Comparison of ENCODE assay signal across 9 mouse cellular contexts in genomic region chr12:17000628-17001027, GRCm38 (mm10). TPM values are rescaled to one million over a fixed set of nuclear protein-coding genes. Genes with fewer than 3 reads are reported as not detected.
A peak's percentile ranks its signal among the peaks of the same experiment; 100 is the strongest.
DNase-seq lines count a peak whose midpoint lies in the region; ATAC-seq and TF ChIP-seq lines count a peak whose summit lies in the region.
"Had no signal": no experiment of that assay in that cellular context is flagged by ENCODE, and none has a peak within 500 bp of the region (broad histone marks: within the 10 kb centered on the region; RNA-seq: fewer than 3 reads in every experiment).

No protein-coding gene starts in this region.

- H3K4me2 ChIP-seq in midbrain, postnatal 0 days (ENCODE audit: low read depth, low read length, poor library complexity, severe bottlenecking), result peak overlapping the region; percentile 96; the same call in 1 of the 2 replicates
- H3K4me2 ChIP-seq in midbrain, embryonic 14.5 days (ENCODE audit: low read length), result no peak overlapping the region
- H3K4me2 ChIP-seq in liver, embryonic 16.5 days (ENCODE audit: low read depth, low read length), result peak overlapping the region; percentile 88
- no peak overlapping the region for H3K4me2 ChIP-seq in hindbrain, embryonic 11.5 days (replicated peaks; ENCODE audit: low read depth, low read length)

- ATAC-seq in midbrain, postnatal 0 days (ENCODE audit: low FRiP score), result no peak
- no peak for ATAC-seq in midbrain, embryonic 14.5 days (ENCODE audit: low FRiP score, low TSS enrichment)
- ATAC-seq in liver, embryonic 16.5 days (ENCODE audit: low read depth), result no peak
- ATAC-seq in hindbrain, embryonic 11.5 days (ENCODE audit: low FRiP score), result no peak

- H3K4me1 ChIP-seq in midbrain, postnatal 0 days (ENCODE audit: insufficient read depth, low read length), result peaks cover 5% of the 10 kb centered on the region; the same call in 1 of the 2 replicates
- peaks cover 8% of the 10 kb centered on the region; the same call in 1 of the 2 replicates for H3K4me1 ChIP-seq in midbrain, embryonic 14.5 days (ENCODE audit: control insufficient read depth, insufficient read depth, low read length)
- no peaks in the 10 kb centered on the region for H3K4me1 ChIP-seq in brown adipose tissue, adult 24 weeks (ENCODE audit: control insufficient read depth, insufficient read depth, insufficient read length, low read length)
- peaks cover 27% of the 10 kb centered on the region for H3K4me1 ChIP-seq in liver, embryonic 16.5 days (ENCODE audit: control insufficient read depth, low read depth, low read length)
- 0 out of 2 replicates have a peak, but pooled peaks cover 2% of the 10 kb centered on the region for H3K4me1 ChIP-seq in hindbrain, embryonic 11.5 days (replicated peaks; ENCODE audit: control insufficient read depth, insufficient read depth, low read length)

- no peak for TF ChIP-seq CTCF in midbrain, postnatal 0 days (IDR thresholded peaks at IDR 0.05)

- no peak overlapping the region for H3K4me3 ChIP-seq in midbrain, postnatal 0 days (ENCODE audit: low read depth, low read length)
- H3K4me3 ChIP-seq in midbrain, embryonic 14.5 days (replicated peaks; ENCODE audit: low read depth, low read length), result no peak overlapping the region
- peak overlapping the region; percentile 75; the same call in 1 of the 2 replicates for H3K4me3 ChIP-seq in brown adipose tissue, adult 24 weeks (ENCODE audit: insufficient read depth, low read depth, low read length)
- H3K4me3 ChIP-seq in liver, embryonic 16.5 days (ENCODE audit: low read depth, low read length), result peak overlapping the region; percentile 73; the same call in 1 of the 2 replicates
- H3K4me3 ChIP-seq in hindbrain, embryonic 11.5 days (ENCODE audit: low read depth, low read length), result no peak overlapping the region

- H3K27me3 ChIP-seq in midbrain, postnatal 0 days (ENCODE audit: insufficient read depth, low read length), result peaks cover 27% of the 10 kb centered on the region
- peaks cover 29% of the 10 kb centered on the region; the same call in 1 of the 2 replicates for H3K27me3 ChIP-seq in midbrain, embryonic 14.5 days (ENCODE audit: control insufficient read depth, insufficient read depth, low read length)
- peaks cover 15% of the 10 kb centered on the region for H3K27me3 ChIP-seq in liver, embryonic 16.5 days (ENCODE audit: control insufficient read depth, insufficient read depth, low read depth, low read length)
- peaks cover 16% of the 10 kb centered on the region for H3K27me3 ChIP-seq in hindbrain, embryonic 11.5 days (ENCODE audit: control insufficient read depth, insufficient read depth, low read length)

- DNase-seq in midbrain, postnatal 0 days (ENCODE audit: low spot score), result no peak
- DNase-seq in midbrain, embryonic 14.5 days, result no peak
- DNase-seq in thymus, postnatal 0 days (ENCODE audit: low spot score), result peak; percentile 43
- DNase-seq in urinary bladder, adult 18-20 months (ENCODE audit: low spot score in 2 of 2), result no peak
- no peak for DNase-seq in frontal cortex, postnatal 10 days (ENCODE audit: low spot score in 2 of 2)
- no peak for DNase-seq in hindbrain, embryonic 11.5 days (ENCODE audit: low spot score)

- 68% methylated on average over 6 of the region's 6 CpGs for WGBS in midbrain, postnatal 0 days
- WGBS in midbrain, embryonic 14.5 days, result 62% methylated on average over 6 of the region's 6 CpGs
- 30% methylated on average over 6 of the region's 6 CpGs for WGBS in liver, embryonic 16.5 days (ENCODE audit: insufficient replicate concordance)
- WGBS in hindbrain, embryonic 11.5 days, result 56% methylated on average over 6 of the region's 6 CpGs

- H3K27ac ChIP-seq in midbrain, postnatal 0 days (ENCODE audit: low read depth, low read length), result no peak overlapping the region
- H3K27ac ChIP-seq in midbrain, embryonic 14.5 days (replicated peaks; ENCODE audit: low read depth, low read length), result no peak overlapping the region
- H3K27ac ChIP-seq in brown adipose tissue, adult 24 weeks (replicated peaks; ENCODE audit: low read depth, low read length), result 0 out of 2 replicates have a peak overlapping the region, but pooled peaks have one; percentile 43
- H3K27ac ChIP-seq in liver, embryonic 16.5 days (ENCODE audit: low read length), result no peak overlapping the region
- H3K27ac ChIP-seq in hindbrain, embryonic 11.5 days (ENCODE audit: low read depth, low read length), result no peak overlapping the region

- no peak overlapping the region for H3K9ac ChIP-seq in midbrain, postnatal 0 days (replicated peaks; ENCODE audit: low read length, poor library complexity, severe bottlenecking)
- no peak overlapping the region for H3K9ac ChIP-seq in midbrain, embryonic 14.5 days (replicated peaks; ENCODE audit: low read length)
- H3K9ac ChIP-seq in liver, embryonic 16.5 days (ENCODE audit: low read depth, low read length), result no peak overlapping the region
- H3K9ac ChIP-seq in hindbrain, embryonic 11.5 days (ENCODE audit: low read depth, low read length), result no peak overlapping the region

- no peaks in the 10 kb centered on the region for H3K9me3 ChIP-seq in midbrain, postnatal 0 days (ENCODE audit: low read length)
- H3K9me3 ChIP-seq in midbrain, embryonic 14.5 days (ENCODE audit: control insufficient read depth, low read length), result no peaks in the 10 kb centered on the region
- no peaks in the 10 kb centered on the region for H3K9me3 ChIP-seq in liver, embryonic 16.5 days (replicated peaks; ENCODE audit: control insufficient read depth, low read length)
- H3K9me3 ChIP-seq in hindbrain, embryonic 11.5 days (ENCODE audit: control insufficient read depth, low read length), result no peaks in the 10 kb centered on the region

- H3K36me3 ChIP-seq in midbrain, postnatal 0 days (ENCODE audit: insufficient read depth, low read length), result no peaks in the 10 kb centered on the region
- H3K36me3 ChIP-seq in midbrain, embryonic 14.5 days (ENCODE audit: control insufficient read depth, insufficient read depth, low read length), result no peaks in the 10 kb centered on the region
- no peaks in the 10 kb centered on the region; the same call in 1 of the 2 replicates for H3K36me3 ChIP-seq in liver, embryonic 16.5 days (ENCODE audit: control insufficient read depth, insufficient read depth)
- H3K36me3 ChIP-seq in hindbrain, embryonic 11.5 days (ENCODE audit: control insufficient read depth, insufficient read depth, low read length), result no peaks in the 10 kb centered on the region

RNA-seq across cellular contexts. Expression of gene Pqlc3, which starts 0.4 kb away (rescaled TPM):
- 0.93 and 1.3 TPM in 2 replicates for total RNA-seq in midbrain, postnatal 0 days (2014; rRNA removed)
- 1.6 and 2.0 TPM in 2 replicates for polyA plus RNA-seq in midbrain, postnatal 0 days (2015; fragmentation: Nextera tagmentation; extraction: Ambion mirVana)
- 0.91 and 1.2 TPM in 2 replicates for polyA plus RNA-seq in midbrain, embryonic 14.5 days (2014; fragmentation: Nextera tagmentation; extraction: Ambion mirVana)
- polyA plus RNA-seq in brown adipose tissue, adult 24 weeks (2012; ENCODE audit: insufficient read depth, insufficient read length, missing spikeins), result 48.8 and 52.4 TPM in 2 replicates
- polyA plus RNA-seq in liver, embryonic 16.5 days (2015; fragmentation: Nextera tagmentation; extraction: Ambion mirVana), result 4.3 and 5.9 TPM in 2 replicates
- 23.8 and 28.4 TPM in 2 replicates for polyA plus RNA-seq in thymus, postnatal 0 days (2015; fragmentation: Nextera tagmentation; extraction: Ambion mirVana)
- polyA plus RNA-seq in hindbrain, embryonic 11.5 days (2014; fragmentation: Nextera tagmentation; extraction: Ambion mirVana), result 2.9 and 3.4 TPM in 2 replicates

RNA-seq across cellular contexts. Expression of gene 2410004P03Rik, which starts 10.9 kb away (rescaled TPM):
- 7.3 and 10.1 TPM in 2 replicates for total RNA-seq in midbrain, postnatal 0 days (2014; rRNA removed)
- 7.1 and 10.6 TPM in 2 replicates for polyA plus RNA-seq in midbrain, postnatal 0 days (2015; fragmentation: Nextera tagmentation; extraction: Ambion mirVana)
- polyA plus RNA-seq in midbrain, embryonic 14.5 days (2014; fragmentation: Nextera tagmentation; extraction: Ambion mirVana), result 2.6 and 3.4 TPM in 2 replicates
- not detected in 2 replicates for polyA plus RNA-seq in brown adipose tissue, adult 24 weeks (2012; ENCODE audit: insufficient read depth, insufficient read length, missing spikeins)
- 0.07 TPM in 1 of 2 replicates, not detected in the other for polyA plus RNA-seq in liver, embryonic 16.5 days (2015; fragmentation: Nextera tagmentation; extraction: Ambion mirVana)
- polyA plus RNA-seq in thymus, postnatal 0 days (2015; fragmentation: Nextera tagmentation; extraction: Ambion mirVana), result 1.2 and 1.3 TPM in 2 replicates
- 1.7 and 3.2 TPM in 2 replicates for polyA plus RNA-seq in hindbrain, embryonic 11.5 days (2014; fragmentation: Nextera tagmentation; extraction: Ambion mirVana)
- total RNA-seq: gastrocnemius, postnatal 36 days had no signal

Comparison
In these comparisons a context has a peak if more than half of its experiments do, and no peak if none do; other contexts are left out.
1. H3K4me2 ChIP-seq: peak in midbrain, postnatal 0 days (single experiment) and liver, embryonic 16.5 days (single experiment); none in midbrain, embryonic 14.5 days (single experiment) and hindbrain, embryonic 11.5 days (single experiment).
2. H3K4me3 ChIP-seq: peak in brown adipose tissue, adult 24 weeks (single experiment) and liver, embryonic 16.5 days (single experiment); none in midbrain, postnatal 0 days (single experiment), midbrain, embryonic 14.5 days (single experiment) and hindbrain, embryonic 11.5 days (single experiment).